Mouse (Mus musculus): ENCODE measurements at regions not wholly inside any gene's neighbourhood (a gene's known extent, or its start where the extent isn't known, plus 50 kb on each side); places are given as distances from the start of the nearest gene placed in this dataset.

GRCm38 (mm10) chr7:67836117-67836949, 76.8 kb upstream of the Synm start:
- TF ChIP-seq CTCF (IDR thresholded peaks at IDR 0.05; ENCODE audit: control insufficient read depth, insufficient read depth, insufficient replicate concordance, low read depth, low read length) (no peak), POLR2A (IDR thresholded peaks at IDR 0.05; ENCODE audit: control insufficient read depth, low read depth, low read length) (no peak)

Data from testis, adult 2 months (tissue).